Mouse (Mus musculus) kidney, adult 2 months (tissue): ENCODE measurements around the gene Vmn1r103.
"Not testable (repeated sequence)": the region's sequence is repeated elsewhere in the genome, so short reads cannot be mapped to it uniquely, and the experiment has no call there.

Experiments used
- CTCF ChIP-seq: fragments of 200-500 bp; conservative IDR thresholded peaks from 2 replicates; pipeline ENCODE4 v1.5.1; 2011; ENCODE audit warnings: low read depth, mild to moderate bottlenecking, control low read depth, low read length, moderate library complexity, mixed read lengths; ENCODE audit not compliant: insufficient read depth, insufficient read length
- POLR2A ChIP-seq: fragments of 200-500 bp; IDR thresholded peaks from one replicate; pipeline ENCODE4 v1.6.1; 2011; ENCODE audit warnings: low read depth, low read length, control low read depth

GRCm38 (mm10) chr7:20545657-20546056, 35.3 kb upstream of the Vmn1r103 start, which contains the start of gene Gm5726:
- not testable (repeated sequence) for TF ChIP-seq POLR2A, CTCF
